Mouse (Mus musculus): ENCODE measurements at regions not wholly inside any gene's neighbourhood (a gene's known extent, or its start where the extent isn't known, plus 50 kb on each side); places are given as distances from the start of the nearest gene placed in this dataset.

GRCm38 (mm10) chr6:144876758-144877157, 95.0 kb upstream of the Sox5 start:
- Histone ChIP-seq H3K36me3 (ENCODE audit: control insufficient read depth, insufficient read depth) (no peaks in the 10 kb centered on the region), H3ac (ENCODE audit: control insufficient read depth, insufficient read length) (no peak overlapping the region), H3K4me2 (ENCODE audit: low read depth) (no peak overlapping the region), H3K27me3 (ENCODE audit: control insufficient read depth, insufficient read depth, insufficient read length) (no peaks in the 10 kb centered on the region), H3K4me3 (no peak overlapping the region), H3K79me2 (ENCODE audit: control insufficient read depth, insufficient read depth) (no peaks in the 10 kb centered on the region)
- TF ChIP-seq POLR2AphosphoS2 (IDR thresholded peaks at IDR 0.05; ENCODE audit: insufficient read length, low read depth) (no peak), MYOG (IDR thresholded peaks at IDR 0.05; ENCODE audit: control insufficient read depth in 1 of 3, insufficient read depth in 1 of 3, insufficient read length in 2 of 3, low read depth in 2 of 3) (no peak), SRF (IDR thresholded peaks at IDR 0.05; ENCODE audit: control insufficient read depth, insufficient read length, low read depth) (no peak), CEBPB (IDR thresholded peaks at IDR 0.05; ENCODE audit: insufficient read depth, poor library complexity, severe bottlenecking) (no peak)

GRCm38 (mm10) chr6:144875862-144876261, 94.1 kb upstream of the Sox5 start:
- Histone ChIP-seq H3K27me3 (ENCODE audit: control insufficient read depth, insufficient read depth, insufficient read length) (no peaks in the 10 kb centered on the region), H3ac (ENCODE audit: control insufficient read depth, insufficient read length) (no peak overlapping the region), H3K36me3 (ENCODE audit: control insufficient read depth, insufficient read depth) (no peaks in the 10 kb centered on the region), H3K4me3 (no peak overlapping the region), H3K79me2 (ENCODE audit: control insufficient read depth, insufficient read depth) (no peaks in the 10 kb centered on the region), H3K4me2 (ENCODE audit: low read depth) (no peak overlapping the region)
- no peak for TF ChIP-seq POLR2AphosphoS2 (IDR thresholded peaks at IDR 0.05; ENCODE audit: insufficient read length, low read depth)

- H3K4me2 ChIP-seq (ENCODE audit: low read depth): no peak overlapping the region
- no peak overlapping the region for H3K4me3 ChIP-seq
- H3K27me3 ChIP-seq (ENCODE audit: control insufficient read depth, insufficient read depth, insufficient read length): no peaks in the 10 kb centered on the region
- TF ChIP-seq SRF (IDR thresholded peaks at IDR 0.05; ENCODE audit: control insufficient read depth, insufficient read length, low read depth) (no peak), REST (IDR thresholded peaks at IDR 0.05; ENCODE audit: insufficient read depth, insufficient read length) (no peak), CEBPB (IDR thresholded peaks at IDR 0.05; ENCODE audit: insufficient read depth, poor library complexity, severe bottlenecking) (no peak), E2F4 (IDR thresholded peaks at IDR 0.05; ENCODE audit: insufficient read depth) (no peak)
- no peaks in the 10 kb centered on the region for H3K36me3 ChIP-seq (ENCODE audit: control insufficient read depth, insufficient read depth)
- H3K79me2 ChIP-seq (ENCODE audit: control insufficient read depth, insufficient read depth): no peaks in the 10 kb centered on the region
- H3ac ChIP-seq (ENCODE audit: control insufficient read depth, insufficient read length): no peak overlapping the region
These were observed 92.5 kb upstream of the Sox5 start for GRCm38 (mm10) chr6:144874251-144874650.

- no peak for TF ChIP-seq MYOD1 (IDR thresholded peaks at IDR 0.05; ENCODE audit: control insufficient read depth in 1 of 3, insufficient read length in 2 of 3, low read depth in 2 of 3)
- no peak for TF ChIP-seq E2F4 (IDR thresholded peaks at IDR 0.05; ENCODE audit: insufficient read depth)
- no peak for TF ChIP-seq REST (IDR thresholded peaks at IDR 0.05; ENCODE audit: insufficient read depth, insufficient read length)
- no peak for TF ChIP-seq MAX (IDR thresholded peaks at IDR 0.05; ENCODE audit: low read depth)
- TF ChIP-seq TCF12 (IDR thresholded peaks at IDR 0.05; ENCODE audit: insufficient read depth, poor library complexity, severe bottlenecking): no peak
- TF ChIP-seq CEBPB (IDR thresholded peaks at IDR 0.05; ENCODE audit: insufficient read depth, poor library complexity, severe bottlenecking): no peak
- TF ChIP-seq POLR2A (IDR thresholded peaks at IDR 0.05; ENCODE audit: insufficient read length, low read depth): no peak
- no peak for TF ChIP-seq POLR2AphosphoS2 (IDR thresholded peaks at IDR 0.05; ENCODE audit: insufficient read length, low read depth)
- TF ChIP-seq TCF3 (IDR thresholded peaks at IDR 0.05; ENCODE audit: insufficient read length, low read depth): no peak
- TF ChIP-seq SRF (IDR thresholded peaks at IDR 0.05; ENCODE audit: control insufficient read depth, insufficient read length, low read depth): no peak
- no peak for TF ChIP-seq MYOG (IDR thresholded peaks at IDR 0.05; ENCODE audit: control insufficient read depth in 1 of 3, insufficient read depth in 1 of 3, insufficient read length in 2 of 3, low read depth in 2 of 3)
- no peak for TF ChIP-seq USF1 (IDR thresholded peaks at IDR 0.05; ENCODE audit: low read depth)
- H3K4me2 ChIP-seq (ENCODE audit: low read depth): no peak overlapping the region
These were observed 89.2 kb upstream of the Sox5 start for GRCm38 (mm10) chr6:144870949-144871348.

GRCm38 (mm10) chr6:144867333-144867732, 85.6 kb upstream of the Sox5 start:
- Histone ChIP-seq H3K36me3 (ENCODE audit: control insufficient read depth, insufficient read depth) (no peaks in the 10 kb centered on the region), H3K4me3 (no peak overlapping the region), H3K79me2 (ENCODE audit: control insufficient read depth, insufficient read depth) (no peaks in the 10 kb centered on the region), H3ac (ENCODE audit: control insufficient read depth, insufficient read length) (no peak overlapping the region), H3K27me3 (ENCODE audit: control insufficient read depth, insufficient read depth, insufficient read length) (no peaks in the 10 kb centered on the region), H3K4me2 (ENCODE audit: low read depth) (no peak overlapping the region)
- TF ChIP-seq TCF3 (IDR thresholded peaks at IDR 0.05; ENCODE audit: insufficient read length, low read depth): no peak
- no peak for TF ChIP-seq MAX (IDR thresholded peaks at IDR 0.05; ENCODE audit: low read depth)
- TF ChIP-seq SRF (IDR thresholded peaks at IDR 0.05; ENCODE audit: control insufficient read depth, insufficient read length, low read depth): no peak
- TF ChIP-seq MYOG (IDR thresholded peaks at IDR 0.05; ENCODE audit: control insufficient read depth in 1 of 3, insufficient read depth in 1 of 3, insufficient read length in 2 of 3, low read depth in 2 of 3): no peak
- no peak for TF ChIP-seq REST (IDR thresholded peaks at IDR 0.05; ENCODE audit: insufficient read depth, insufficient read length)
- TF ChIP-seq POLR2A (IDR thresholded peaks at IDR 0.05; ENCODE audit: insufficient read length, low read depth): no peak
- TF ChIP-seq POLR2AphosphoS2 (IDR thresholded peaks at IDR 0.05; ENCODE audit: insufficient read length, low read depth): no peak

More at GRCm38 (mm10) chr6:144870949-144871348, 89.2 kb upstream of the Sox5 start:
- Histone ChIP-seq H3K4me3 (no peak overlapping the region), H3K36me3 (ENCODE audit: control insufficient read depth, insufficient read depth) (no peaks in the 10 kb centered on the region), H3K27me3 (ENCODE audit: control insufficient read depth, insufficient read depth, insufficient read length) (no peaks in the 10 kb centered on the region), H3ac (ENCODE audit: control insufficient read depth, insufficient read length) (no peak overlapping the region), H3K79me2 (ENCODE audit: control insufficient read depth, insufficient read depth) (no peaks in the 10 kb centered on the region)

- Histone ChIP-seq H3K79me2 (ENCODE audit: control insufficient read depth, insufficient read depth) (no peaks in the 10 kb centered on the region), H3ac (ENCODE audit: control insufficient read depth, insufficient read length) (no peak overlapping the region), H3K4me2 (ENCODE audit: low read depth) (no peak overlapping the region), H3K27me3 (ENCODE audit: control insufficient read depth, insufficient read depth, insufficient read length) (no peaks in the 10 kb centered on the region), H3K36me3 (ENCODE audit: control insufficient read depth, insufficient read depth) (no peaks in the 10 kb centered on the region), H3K4me3 (no peak overlapping the region)
- TF ChIP-seq MAX (IDR thresholded peaks at IDR 0.05; ENCODE audit: low read depth): no peak
- TF ChIP-seq E2F4 (IDR thresholded peaks at IDR 0.05; ENCODE audit: insufficient read depth): no peak
- TF ChIP-seq CEBPB (IDR thresholded peaks at IDR 0.05; ENCODE audit: insufficient read depth, poor library complexity, severe bottlenecking): no peak
- no peak for TF ChIP-seq POLR2AphosphoS2 (IDR thresholded peaks at IDR 0.05; ENCODE audit: insufficient read length, low read depth)
- TF ChIP-seq MYOD1 (IDR thresholded peaks at IDR 0.05; ENCODE audit: control insufficient read depth in 1 of 3, insufficient read length in 2 of 3, low read depth in 2 of 3): no peak
- TF ChIP-seq MYOG (IDR thresholded peaks at IDR 0.05; ENCODE audit: control insufficient read depth in 1 of 3, insufficient read depth in 1 of 3, insufficient read length in 2 of 3, low read depth in 2 of 3): no peak
- no peak for TF ChIP-seq USF1 (IDR thresholded peaks at IDR 0.05; ENCODE audit: low read depth)
- no peak for TF ChIP-seq REST (IDR thresholded peaks at IDR 0.05; ENCODE audit: insufficient read depth, insufficient read length)
- no peak for TF ChIP-seq POLR2A (IDR thresholded peaks at IDR 0.05; ENCODE audit: insufficient read length, low read depth)
These were observed 82.2 kb upstream of the Sox5 start for GRCm38 (mm10) chr6:144864026-144864425.

Data from myocyte (in vitro differentiated cells).